Mouse (Mus musculus): ENCODE measurements around the gene Fbxl18.
A peak's percentile ranks its signal among the peaks of the same experiment; 100 is the strongest.

Gene Fbxl18

GRCm38 (mm10) chr5:142823096-142824062, 71.8 kb downstream of the Fbxl18 start:
- DNase-seq (ENCODE audit: low spot score) = peak; percentile 80

DNA sequence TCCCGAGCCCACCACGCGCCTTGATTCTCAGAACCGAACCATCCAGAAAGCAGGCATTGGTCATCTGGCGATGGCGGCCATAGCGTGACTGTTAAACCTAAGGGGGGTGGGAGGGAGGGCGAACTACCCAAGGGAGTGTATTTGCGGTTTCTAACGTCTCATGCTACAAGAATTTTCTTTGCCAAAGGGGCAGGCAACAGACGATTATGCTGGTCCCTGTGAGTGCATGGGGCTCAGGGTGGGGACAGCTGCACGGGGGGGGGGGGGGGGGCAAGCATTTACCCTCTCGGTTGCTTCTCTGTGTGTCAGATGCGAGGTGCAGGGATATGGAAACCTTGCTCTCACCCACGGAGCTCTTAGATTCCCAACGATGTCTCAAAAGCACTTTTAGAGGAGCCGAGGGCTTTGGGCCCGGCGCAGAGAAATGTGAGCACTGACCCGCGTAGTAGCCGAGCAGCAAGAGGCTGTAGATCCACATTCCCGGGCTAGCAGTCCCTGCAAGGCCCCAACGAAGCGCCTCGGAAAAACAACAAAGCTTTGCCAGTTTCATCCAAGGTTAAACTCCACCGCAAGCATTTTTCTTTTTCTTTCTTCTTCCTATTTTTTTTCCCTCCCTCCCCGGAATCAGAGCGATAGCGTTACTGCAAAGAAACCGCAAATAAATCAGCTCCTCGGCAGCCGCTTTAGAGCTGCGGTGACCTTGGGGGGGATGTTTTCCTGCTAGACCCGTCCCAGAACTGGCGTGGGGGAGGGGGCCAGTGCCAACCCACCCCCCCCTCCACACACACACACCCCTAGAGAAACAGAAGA, 72.7 kb downstream of the Fbxl18 start:
- DNase-seq (ENCODE audit: low spot score) = peak; percentile 49

GRCm38 (mm10) chr5:142821974-142822285, 73.3 kb downstream of the Fbxl18 start:
- DNase-seq (ENCODE audit: low spot score) = peak; percentile 41

DNA sequence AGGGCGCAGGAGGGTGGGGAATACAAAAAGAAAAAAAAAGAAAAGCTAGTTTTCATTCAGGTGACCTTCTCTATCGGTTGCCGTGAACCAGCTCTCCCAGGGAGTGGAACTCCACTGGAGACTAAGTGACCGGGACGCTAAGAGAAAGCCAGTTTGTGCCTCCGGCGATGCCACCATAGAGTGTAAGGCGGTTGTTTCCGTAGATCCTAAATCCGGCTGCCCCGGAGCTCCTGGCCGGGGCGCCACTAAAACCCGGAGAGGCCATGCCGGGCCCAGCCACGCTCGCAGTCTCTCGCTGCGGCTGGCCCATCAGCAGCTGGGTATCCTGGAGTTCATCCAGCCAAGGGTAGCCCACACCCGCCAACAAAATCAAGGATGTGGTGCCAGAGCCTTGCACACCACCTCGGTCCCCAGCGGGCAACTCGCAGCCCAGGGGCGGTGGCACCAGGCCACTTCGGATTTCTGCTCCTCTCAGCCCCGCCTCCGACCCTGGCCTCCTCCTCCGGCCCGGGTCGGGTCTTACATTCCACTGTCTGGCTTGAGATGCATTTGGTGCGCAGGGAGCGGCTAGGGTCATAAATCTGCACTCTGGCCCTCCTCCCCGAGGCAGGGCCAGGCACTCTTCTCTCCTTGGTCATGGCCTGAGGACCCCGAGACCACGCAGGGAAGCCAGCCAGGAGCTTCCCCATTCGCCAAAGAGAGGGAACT, 73.8 kb downstream of the Fbxl18 start:
- peak; percentile 85 for DNase-seq (ENCODE audit: low spot score)

DNA sequence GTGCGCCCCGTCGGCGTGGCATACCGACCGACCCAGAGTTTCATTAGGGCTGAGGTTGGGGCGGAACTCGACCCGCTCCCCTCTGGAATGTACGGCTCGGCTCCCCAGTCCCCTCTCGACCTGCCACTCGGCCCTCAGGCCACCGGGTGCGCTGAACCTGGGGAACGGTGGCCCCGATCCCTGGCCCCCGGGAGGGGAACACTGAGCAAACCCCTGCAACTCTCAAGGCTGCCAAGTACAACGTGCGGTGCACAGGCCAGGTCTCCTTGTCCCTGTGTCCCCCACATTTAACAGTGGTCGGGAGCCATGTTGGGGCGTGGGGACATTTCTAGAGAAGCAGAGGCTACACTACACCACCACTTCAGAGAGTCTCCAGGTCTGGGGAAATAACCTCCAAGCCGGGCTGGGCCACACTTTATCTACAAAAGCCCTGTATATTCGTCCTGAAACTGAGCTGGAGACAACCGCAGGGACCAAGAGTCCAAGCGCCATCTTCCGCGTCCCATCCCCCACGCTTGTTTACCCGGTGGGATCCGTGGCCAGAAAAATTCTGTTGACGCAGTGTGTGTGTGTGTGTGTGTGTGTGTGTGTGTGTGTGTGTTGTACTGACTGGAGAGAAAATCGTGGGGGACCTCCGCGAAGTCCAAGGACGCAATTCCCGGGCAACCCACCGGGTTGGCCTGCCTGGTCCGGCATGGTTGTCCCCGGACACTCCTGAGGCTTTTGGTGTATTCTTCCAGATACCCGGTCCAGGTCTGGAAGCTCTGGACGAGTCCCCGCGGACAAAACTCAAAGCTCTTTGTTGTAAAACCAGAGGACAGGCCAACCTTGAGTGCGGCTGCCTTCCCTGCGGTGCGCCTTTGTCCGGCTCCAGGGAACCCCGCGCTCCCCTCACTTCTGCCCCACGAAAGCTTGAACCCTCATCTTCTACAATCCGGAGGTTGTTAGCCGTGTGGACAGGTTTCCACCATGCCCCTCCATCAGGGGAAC, 74.7 kb downstream of the Fbxl18 start:
- peak; percentile 71 for DNase-seq (ENCODE audit: low spot score)

DNA sequence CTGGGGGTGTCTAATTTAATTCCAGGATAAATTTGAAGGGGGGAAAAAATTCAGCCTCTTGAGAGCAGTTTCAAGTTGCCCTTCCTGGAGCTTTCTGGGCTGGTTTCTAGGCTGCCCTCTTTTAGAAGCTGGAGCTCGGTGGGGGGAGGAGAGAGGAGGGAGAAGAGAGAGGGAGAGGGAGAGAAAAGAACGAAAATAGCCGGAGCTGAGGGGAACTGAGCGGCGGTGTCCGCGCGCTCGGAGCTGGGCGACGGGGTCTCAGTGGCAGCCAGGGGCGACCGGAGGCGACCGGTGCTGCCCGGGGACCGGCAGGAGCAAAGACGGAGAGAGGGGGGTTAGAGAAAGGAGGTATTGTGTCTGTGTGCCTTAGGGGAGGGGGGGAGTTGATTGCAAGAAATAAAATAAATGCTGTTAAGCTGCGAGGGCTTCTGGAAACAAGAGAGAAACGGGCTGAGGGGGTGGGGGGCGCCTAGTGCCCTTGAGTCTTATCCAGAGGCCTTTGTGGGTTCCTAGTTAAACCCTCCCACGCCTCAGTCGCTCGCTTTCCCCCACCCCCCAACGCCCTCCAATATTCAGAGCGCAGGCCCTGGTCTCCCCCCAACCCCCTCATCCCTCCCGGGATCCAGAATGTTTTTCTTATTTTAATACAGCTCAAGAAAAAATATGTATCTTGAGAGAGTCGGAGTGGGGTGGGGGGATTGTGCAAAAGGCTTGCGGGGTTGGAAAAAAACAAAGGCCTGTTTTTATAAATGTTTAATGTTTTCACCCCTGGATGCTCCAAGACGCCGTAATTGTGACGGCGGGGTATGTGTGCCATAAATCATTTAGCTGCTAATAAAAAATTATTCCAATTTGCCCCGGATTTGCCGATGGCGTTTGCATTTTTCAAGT, 75.6 kb downstream of the Fbxl18 start:
- DNase-seq (ENCODE audit: low spot score) = peak; percentile 47

GRCm38 (mm10) chr5:142818435-142819360, 76.5 kb downstream of the Fbxl18 start:
- peak; percentile 61 for DNase-seq (ENCODE audit: low spot score)

DNA sequence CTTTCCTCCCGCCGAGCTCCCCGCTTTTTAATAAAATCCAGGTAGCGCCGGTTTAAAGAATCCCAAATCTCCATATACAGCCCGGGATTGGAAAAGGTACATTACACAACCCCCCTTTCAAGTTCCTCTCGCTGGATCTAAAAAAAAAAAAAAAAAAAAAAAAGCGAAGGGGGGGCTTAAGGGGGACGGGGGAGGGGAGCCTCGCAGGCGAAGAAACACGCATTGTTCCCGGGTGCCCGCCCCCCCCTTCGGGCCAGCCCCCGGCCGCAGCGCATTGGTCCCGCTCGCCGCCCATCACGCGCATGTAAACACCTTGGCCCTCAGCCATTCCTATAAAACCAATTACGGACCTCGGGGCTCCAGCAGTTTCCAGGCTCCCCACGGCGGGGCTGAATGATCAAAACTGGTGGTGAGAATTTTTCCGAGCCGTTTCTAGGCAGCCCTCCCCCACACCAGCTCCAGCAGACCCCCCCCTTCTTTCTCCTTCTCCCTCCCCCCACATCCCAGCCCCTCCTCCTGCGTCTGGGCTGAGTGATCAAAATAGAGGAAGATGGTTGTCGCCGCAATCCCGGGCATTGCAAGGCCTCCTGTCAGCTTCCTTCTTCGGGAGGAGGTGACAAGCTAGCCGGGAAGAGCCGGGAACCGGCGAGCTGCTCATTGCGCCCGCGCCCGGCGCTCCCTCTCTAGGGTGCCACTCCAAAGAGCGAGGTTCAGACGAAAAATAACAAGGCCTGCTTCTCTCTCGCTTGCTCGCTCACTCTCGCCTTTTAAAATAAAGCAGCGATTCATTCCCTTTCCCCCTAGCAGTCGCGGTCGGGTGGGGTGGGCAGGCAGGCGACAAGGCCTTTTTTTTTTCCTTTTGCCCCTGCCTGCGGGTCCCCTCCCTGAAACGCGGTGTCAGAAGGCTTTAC, 77.4 kb downstream of the Fbxl18 start, which contains the start of gene Tnrc18:
Gene Tnrc18 (minus strand): TSS at position 139 of the 911 bp plus-strand sequence.
- DNase-seq (ENCODE audit: low spot score) = peak; percentile 99

Data from urinary bladder, postnatal 25 days (tissue).